Mouse (Mus musculus) hindbrain, postnatal 0 days (tissue): ENCODE measurements at regions not wholly inside any gene's neighbourhood (a gene's known extent, or its start where the extent isn't known, plus 50 kb on each side); places are given as distances from the start of the nearest gene placed in this dataset.

ENCODE experiments used
- ATAC-seq: fragments of 200-750 bp; cut with Nextera tagmentation; 2 replicates; pipeline ENCODE4 v1.8.0; 2017; ENCODE audit warnings: mild to moderate bottlenecking, moderate TSS enrichment, moderate library complexity
- DNase-seq: peaks from one replicate; pipeline ENCODE4 v3.0.0-alpha.2; 2015; ENCODE audit warnings: low spot score
- H3K27ac ChIP-seq: fragments of 300-500 bp; sonication (generic); 2 replicates; pipeline ENCODE4 v1.5.1; 2014; ENCODE audit warnings: mild to moderate bottlenecking
- H3K27me3 ChIP-seq: fragments of 300-500 bp; sonication (generic); 2 replicates; pipeline ENCODE4 v1.6.1; 2014; ENCODE audit warnings: low read length, mixed read lengths; ENCODE audit not compliant: insufficient read depth
- H3K36me3 ChIP-seq: fragments of 300-500 bp; sonication (generic); 2 replicates; pipeline ENCODE4 v1.6.1; 2014; ENCODE audit warnings: low read length, mixed read lengths; ENCODE audit not compliant: insufficient read depth
- H3K4me1 ChIP-seq: fragments of 300-500 bp; sonication (generic); 2 replicates; pipeline ENCODE4 v1.6.1; 2014; ENCODE audit warnings: antibody characterized with exemption, low read length, mixed read lengths; ENCODE audit not compliant: insufficient read depth
- H3K4me2 ChIP-seq: fragments of 300-500 bp; sonication (generic); 2 replicates; pipeline ENCODE4 v1.6.1; 2014; ENCODE audit warnings: low read depth, mild to moderate bottlenecking, low read length, moderate library complexity, mixed read lengths
- H3K4me3 ChIP-seq: fragments of 300-500 bp; sonication (generic); 2 replicates; pipeline ENCODE4 v1.5.1; 2014; ENCODE audit warnings: low read length
- H3K9ac ChIP-seq: fragments of 300-500 bp; sonication (generic); replicated peaks from 2 replicates; pipeline ENCODE4 v1.6.1; 2014; ENCODE audit warnings: mild to moderate bottlenecking, low read length, moderate library complexity, mixed read lengths
- H3K9me3 ChIP-seq: fragments of 300-500 bp; sonication (generic); 2 replicates; pipeline ENCODE4 v1.6.1; 2016; ENCODE audit warnings: low read length, mixed read lengths
- CTCF ChIP-seq: IDR thresholded peaks from 2 replicates; pipeline ENCODE4 v1.5.1; 2016; ENCODE audit warnings: antibody characterized with exemption, control low read depth, low read depth
- WGBS: fragments of 180-500 bp; shearing (Covaris S2); extraction: QIAGEN DNeasy Blood & Tissue Kit; methylation state at CpG from one replicate; pipeline ENCODE4 v1.1.7; 2014; 5-methylcytosine and 5-hydroxymethylcytosine counted together

- no peak overlapping the region; the same call in 1 of the 2 replicates for H3K4me3 ChIP-seq
- no peaks in the 10 kb centered on the region for H3K9me3 ChIP-seq
- 0 out of 2 replicates have a peak, but pooled peaks have one; percentile 41 for ATAC-seq
- no peaks in the 10 kb centered on the region for H3K36me3 ChIP-seq
- H3K27ac ChIP-seq = no peak overlapping the region
- TF ChIP-seq CTCF = peak; percentile 88
- H3K4me1 ChIP-seq = peaks cover 6% of the 10 kb centered on the region; the same call in 1 of the 2 replicates
- H3K4me2 ChIP-seq = peak overlapping the region; percentile 54
- WGBS = 4% methylated on average over 5 of the region's 5 CpGs
- H3K9ac ChIP-seq = no peak overlapping the region
- DNase-seq = peak; percentile 92
- no peaks in the 10 kb centered on the region for H3K27me3 ChIP-seq
Measured at GRCm38 (mm10) chr9:104410211-104410610, 72.7 kb upstream of the Acpp start.

DNA sequence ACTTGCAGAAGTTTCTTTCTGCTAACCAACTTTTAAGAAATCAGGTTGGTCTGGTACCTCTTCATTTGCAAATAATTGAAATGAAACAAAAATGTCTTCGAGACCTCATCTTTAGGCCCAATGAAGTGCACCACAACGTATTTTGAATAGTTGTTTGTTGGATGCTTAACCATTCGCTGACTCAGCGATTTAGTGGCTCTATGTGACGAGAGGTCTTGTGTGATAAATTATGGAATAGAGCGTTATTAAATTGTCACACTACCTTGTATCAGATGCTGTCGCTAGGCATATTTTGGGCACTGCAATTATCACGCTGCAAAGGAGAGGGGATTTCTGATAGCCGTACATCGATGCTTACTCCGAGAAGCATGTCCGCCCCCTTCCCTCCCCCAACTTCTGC is 71.8 kb upstream of the Acpp start:
- TF ChIP-seq CTCF = no peak
- H3K27ac ChIP-seq = no peak overlapping the region
- 19% methylated on average over 12 of the region's 12 CpGs for WGBS
- H3K36me3 ChIP-seq = no peaks in the 10 kb centered on the region
- H3K4me1 ChIP-seq = peaks cover 6% of the 10 kb centered on the region; the same call in 1 of the 2 replicates
- no peaks in the 10 kb centered on the region for H3K27me3 ChIP-seq
- ATAC-seq (no peak), DNase-seq (peak; percentile 9)
- peak overlapping the region; percentile 39 for H3K4me3 ChIP-seq
- no peaks in the 10 kb centered on the region for H3K9me3 ChIP-seq
- H3K4me2 ChIP-seq = peak overlapping the region; percentile 54
- 0 out of 2 replicates have a peak overlapping the region, but pooled peaks have one; percentile 13 for H3K9ac ChIP-seq

DNA sequence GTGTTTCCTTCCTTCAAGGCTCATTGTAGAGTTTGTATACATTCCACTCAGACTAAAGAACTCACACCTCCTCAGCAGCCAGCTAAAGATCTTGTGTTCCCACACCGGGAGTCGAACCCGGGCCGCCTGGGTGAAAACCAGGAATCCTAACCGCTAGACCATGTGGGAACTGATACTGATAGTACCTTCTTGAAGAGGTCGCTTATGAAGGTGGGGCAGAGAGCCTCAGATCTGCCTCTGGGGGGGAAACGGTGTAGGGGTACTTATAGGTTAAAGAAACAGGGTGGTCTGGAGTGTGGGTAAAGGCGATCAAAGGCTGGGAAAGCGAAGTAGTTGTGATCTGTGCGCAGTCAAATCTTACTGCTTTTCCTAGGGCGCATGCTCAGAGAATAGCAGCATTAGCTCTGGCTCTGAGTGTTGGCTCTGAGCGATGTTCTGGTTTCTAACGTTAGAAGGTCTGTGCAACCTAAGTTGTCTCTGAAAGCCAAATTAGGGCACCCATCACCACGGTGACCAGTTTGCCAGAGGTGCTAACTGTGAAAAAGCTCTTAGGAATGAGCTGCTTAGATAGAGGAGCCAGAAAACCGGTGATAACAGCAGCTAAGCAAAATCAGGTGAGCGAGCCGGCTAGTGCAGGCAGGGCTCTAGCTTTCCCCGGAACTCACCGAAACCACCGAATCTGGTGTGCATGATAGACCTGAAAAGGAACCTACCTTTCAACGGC is 71.2 kb upstream of the Acpp start:
- Histone ChIP-seq H3K9ac (no peak overlapping the region; the same call in 1 of the 2 replicates), H3K4me1 (peaks cover 6% of the 10 kb centered on the region; the same call in 1 of the 2 replicates), H3K27me3 (no peaks in the 10 kb centered on the region), H3K4me2 (peak overlapping the region; percentile 54), H3K9me3 (no peaks in the 10 kb centered on the region), H3K4me3 (peak overlapping the region; percentile 39), H3K27ac (no peak overlapping the region), H3K36me3 (no peaks in the 10 kb centered on the region)
- 21% methylated on average over 21 of the region's 21 CpGs for WGBS
- DNase-seq = peak; percentile 72
- no peak for TF ChIP-seq CTCF
- peak; percentile 84 for ATAC-seq

DNA sequence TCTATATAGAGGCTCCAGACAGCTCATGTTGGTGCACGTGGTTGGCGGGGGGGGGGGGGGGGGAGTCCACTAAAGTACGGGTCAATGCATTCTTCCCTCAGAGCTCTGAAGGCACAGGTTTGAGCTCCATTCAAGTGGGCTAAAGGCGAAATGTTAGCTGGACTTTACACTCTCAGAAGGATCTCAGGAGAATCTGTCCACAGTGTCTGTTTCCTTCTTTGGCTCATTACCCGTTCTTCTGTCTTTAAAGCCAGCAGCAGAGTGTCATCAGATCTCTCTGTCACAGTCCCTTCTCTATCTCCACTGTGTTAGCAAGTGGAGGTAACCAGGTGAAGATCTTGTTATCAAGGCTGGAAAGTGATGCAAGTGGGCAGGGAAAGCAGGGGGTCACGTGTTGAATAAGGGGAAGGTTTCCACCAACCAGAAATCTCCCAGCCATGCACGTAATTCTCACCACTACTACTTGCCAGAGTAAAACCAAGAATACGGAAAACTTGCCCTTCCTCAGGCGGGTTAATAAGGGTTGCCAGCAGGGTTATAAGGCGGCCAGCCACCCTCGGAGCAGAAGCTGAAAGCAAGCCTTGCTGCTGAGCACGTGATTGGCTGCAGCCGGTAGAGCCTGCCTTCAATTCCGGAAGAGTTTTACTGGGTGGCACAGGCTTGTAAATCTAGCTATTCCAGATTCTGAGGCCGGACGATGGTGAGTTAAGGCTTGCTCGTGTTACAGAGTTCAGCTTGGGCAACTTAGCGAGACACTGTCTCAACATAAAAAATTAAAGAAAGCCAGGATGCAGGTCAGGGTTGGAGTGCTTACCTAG is 70.2 kb upstream of the Acpp start:
- ATAC-seq (peak; percentile 4; the same call in 1 of the 2 replicates), DNase-seq (peak; percentile 10)
- no peak for TF ChIP-seq CTCF
- no peaks in the 10 kb centered on the region for H3K9me3 ChIP-seq
- H3K9ac ChIP-seq = no peak overlapping the region
- H3K4me2 ChIP-seq = peak overlapping the region; percentile 54
- H3K27ac ChIP-seq = no peak overlapping the region
- H3K27me3 ChIP-seq = no peaks in the 10 kb centered on the region
- H3K36me3 ChIP-seq = no peaks in the 10 kb centered on the region
- H3K4me3 ChIP-seq = peak overlapping the region; percentile 39
- peaks cover 6% of the 10 kb centered on the region; the same call in 1 of the 2 replicates for H3K4me1 ChIP-seq
- WGBS = 19% methylated on average over 17 of the region's 18 CpGs

DNA sequence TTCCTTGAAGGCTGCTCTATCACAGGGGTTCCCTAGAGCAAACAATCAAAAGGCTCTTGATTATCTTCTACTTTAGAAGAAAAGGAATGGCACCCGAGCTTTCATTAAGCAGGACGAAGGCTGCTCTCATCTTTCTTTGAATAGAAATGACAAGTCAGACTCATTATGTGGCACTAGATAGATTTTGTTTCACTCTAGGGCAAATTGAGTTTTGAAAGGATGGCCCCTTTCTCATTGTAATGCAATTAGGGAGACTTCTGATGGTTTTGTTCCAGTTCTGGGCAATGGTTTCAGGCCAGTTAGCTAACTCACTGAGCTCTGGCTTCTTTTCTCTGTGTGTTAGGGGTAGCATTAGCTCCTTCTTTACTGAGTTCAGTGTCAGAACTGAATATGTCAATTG is 69.5 kb upstream of the Acpp start:
- 24% methylated on average over 2 of the region's 2 CpGs for WGBS
- no peaks in the 10 kb centered on the region for H3K27me3 ChIP-seq
- no peak overlapping the region for H3K9ac ChIP-seq
- no peaks in the 10 kb centered on the region for H3K9me3 ChIP-seq
- no peaks in the 10 kb centered on the region for H3K36me3 ChIP-seq
- no peak for TF ChIP-seq CTCF
- no peak overlapping the region for H3K27ac ChIP-seq
- DNase-seq = no peak
- H3K4me3 ChIP-seq = no peak overlapping the region
- no peak for ATAC-seq
- peaks cover 6% of the 10 kb centered on the region; the same call in 1 of the 2 replicates for H3K4me1 ChIP-seq
- H3K4me2 ChIP-seq = no peak overlapping the region

GRCm38 (mm10) chr9:104406491-104406890 is 68.9 kb upstream of the Acpp start:
- Histone ChIP-seq H3K27ac (no peak overlapping the region), H3K4me3 (no peak overlapping the region), H3K9me3 (no peaks in the 10 kb centered on the region), H3K27me3 (no peaks in the 10 kb centered on the region), H3K9ac (no peak overlapping the region), H3K4me2 (no peak overlapping the region), H3K4me1 (peaks cover 6% of the 10 kb centered on the region; the same call in 1 of the 2 replicates), H3K36me3 (no peaks in the 10 kb centered on the region)
- 81% methylated on average over 7 of the region's 7 CpGs for WGBS
- ATAC-seq = no peak
- no peak for TF ChIP-seq CTCF
- DNase-seq = no peak
